Mouse (Mus musculus) adipocyte (in vitro differentiated cells): ENCODE results near the gene Capza1.

Experiments used
- DNase-seq: peaks from one replicate; pipeline ENCODE4 v3.0.0-alpha.2; 2016; ENCODE audit warnings: low spot score

Gene Capza1

GRCm38 (mm10) chr3:104788561-104789311 lies 75.6 kb downstream of the Capza1 start:
- peak; percentile 88 for DNase-seq

DNA sequence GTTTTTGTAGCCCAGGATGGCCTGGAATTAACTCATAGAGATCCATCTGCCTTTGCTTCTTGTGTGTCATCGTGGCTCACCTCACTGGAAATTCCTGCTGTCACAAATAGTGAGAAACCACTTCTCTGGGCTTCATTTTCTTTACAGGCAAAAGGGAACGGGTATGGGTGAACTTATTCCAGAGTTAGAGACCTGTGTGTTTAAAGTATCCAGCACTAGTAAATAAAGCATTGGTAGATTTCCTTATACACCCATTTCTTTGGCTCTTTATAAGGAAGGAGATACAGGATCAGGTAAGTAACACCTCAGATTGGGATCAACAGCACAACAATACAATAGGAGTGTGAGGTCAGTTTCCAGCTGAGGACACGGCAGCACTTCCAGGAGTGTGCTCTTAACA lies 76.2 kb downstream of the Capza1 start, which contains the start of gene Rhoc:
Gene Rhoc (plus strand): TSS at position 301 of the 400 bp plus-strand sequence.
- no peak for DNase-seq

DNA sequence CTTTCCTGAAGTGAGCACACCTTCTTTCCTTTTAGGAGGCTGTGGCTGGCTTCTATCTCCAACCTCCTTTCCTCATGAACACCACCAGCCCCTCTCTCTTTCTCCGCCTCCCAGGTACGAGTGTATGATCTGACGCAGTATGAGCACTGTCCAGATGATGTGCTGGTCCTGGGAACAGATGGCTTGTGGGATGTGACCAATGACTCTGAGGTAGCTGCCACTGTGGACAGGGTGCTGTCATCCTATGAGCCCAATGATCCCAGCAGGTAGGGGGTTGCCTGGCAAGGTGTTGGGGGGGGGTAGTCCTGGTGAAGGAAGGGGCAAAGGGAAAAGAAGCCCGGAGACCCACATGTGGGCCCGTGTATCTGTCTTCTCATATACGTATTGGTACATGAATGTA lies 79.0 kb downstream of the Capza1 start:
- no peak for DNase-seq

GRCm38 (mm10) chr3:104783971-104784500 lies 80.3 kb downstream of the Capza1 start:
- no peak for DNase-seq

GRCm38 (mm10) chr3:104782061-104782681 lies 82.1 kb downstream of the Capza1 start:
- peak; percentile 73 for DNase-seq

DNA sequence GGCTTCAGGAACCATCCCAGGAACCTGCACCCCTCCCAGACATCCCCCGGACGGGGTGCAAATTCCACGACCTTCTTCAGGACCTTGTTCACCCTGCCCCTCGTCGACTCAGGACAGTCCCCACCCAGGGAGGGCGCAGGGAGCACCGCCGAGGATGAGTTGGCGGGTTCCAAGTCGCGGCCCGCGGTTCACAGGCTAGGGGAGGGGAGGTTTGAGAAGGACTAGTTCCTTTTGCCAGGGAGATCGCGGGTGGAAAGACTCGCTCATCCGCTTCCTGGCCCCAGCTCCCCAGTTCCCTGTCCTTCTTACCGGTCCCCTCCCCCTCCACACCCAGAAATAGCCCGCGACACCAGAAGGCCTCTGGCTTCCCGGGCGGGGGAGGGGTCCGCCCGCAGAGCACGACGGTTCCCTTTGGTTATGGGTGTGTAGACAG lies 82.8 kb downstream of the Capza1 start, which contains the start of gene Fam19a3:
Gene Fam19a3 (minus strand): TSS at position 370 of the 433 bp plus-strand sequence.
- DNase-seq, result no peak

- DNase-seq, result no peak
These were observed 83.5 kb downstream of the Capza1 start, which contains the start of gene Ppm1j for GRCm38 (mm10) chr3:104780561-104781420. Gene Ppm1j (plus strand): TSS chr3:104781056.

GRCm38 (mm10) chr3:104779949-104780348 lies 84.4 kb downstream of the Capza1 start:
- peak; percentile 40 for DNase-seq

- DNase-seq, result no peak
These were observed 87.0 kb downstream of the Capza1 start for GRCm38 (mm10) chr3:104777342-104777741.

- DNase-seq, result no peak
These were observed 91.0 kb downstream of the Capza1 start for GRCm38 (mm10) chr3:104773301-104773700.
